Mouse (Mus musculus) cerebellum, adult 11-12 months (tissue): ENCODE data around the gene Kl.
A peak's percentile ranks its signal among the peaks of the same experiment; 100 is the strongest.

Experiments
- DNase-seq: peaks from one replicate; pipeline ENCODE4 v3.0.0; 2022

Kl gene

GRCm38 (mm10) chr5:150952328-150952668 is at the start of gene Kl:
Gene Kl (plus strand): TSS chr5:150952607.
- DNase-seq, result no peak

DNA sequence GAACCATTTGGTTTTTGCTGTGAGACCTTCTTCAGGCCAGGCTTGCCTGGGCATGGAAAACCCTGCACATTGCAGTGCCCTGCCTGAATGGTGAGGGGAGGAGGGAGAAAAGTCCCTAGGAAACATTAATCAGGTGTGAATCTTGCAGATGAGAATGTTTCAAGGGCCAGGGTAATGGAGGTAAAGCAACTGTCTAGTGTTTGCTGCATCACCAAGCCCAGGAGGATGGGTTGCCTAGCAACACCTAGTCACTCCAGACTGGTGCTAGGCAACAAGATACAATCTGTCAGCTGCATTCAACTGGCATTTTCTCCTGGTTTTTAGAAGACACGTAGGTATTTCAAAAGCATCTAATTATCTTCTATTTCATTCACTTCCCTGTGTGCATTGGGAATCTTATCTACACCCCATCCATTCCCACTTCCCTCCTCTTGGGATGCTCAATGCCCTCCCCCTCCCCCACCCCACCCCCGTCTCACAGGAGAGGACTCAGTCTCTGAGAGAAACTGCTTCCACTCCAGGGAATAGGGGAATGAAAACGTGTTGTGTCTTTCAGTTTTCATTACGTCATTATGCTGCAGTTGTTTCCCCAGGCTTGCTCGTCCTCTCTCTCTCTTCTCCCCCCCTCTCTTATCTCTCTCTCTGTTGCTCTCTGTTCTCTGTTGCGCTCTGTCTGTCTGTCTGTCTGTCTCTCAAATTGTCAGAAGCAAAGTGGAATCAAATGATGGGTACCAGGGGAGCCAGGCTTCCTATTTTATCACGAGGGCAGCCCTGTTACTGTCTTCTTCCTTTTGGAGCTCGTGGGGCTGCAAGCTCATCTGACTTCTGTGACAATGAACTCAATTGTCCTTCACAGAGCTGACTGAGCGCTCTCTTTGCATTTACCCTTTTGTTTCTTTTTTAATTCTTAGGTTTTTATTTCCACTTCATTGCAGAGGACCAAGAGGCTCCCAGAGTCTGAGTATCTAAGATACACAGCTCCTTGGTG is 46.1 kb upstream of the Kl start:
- no peak for DNase-seq

GRCm38 (mm10) chr5:150912156-150912555 is 40.3 kb upstream of the Kl start:
- DNase-seq, result no peak

- no peak for DNase-seq
Measured at GRCm38 (mm10) chr5:150912656-150913055, 39.8 kb upstream of the Kl start.

DNA sequence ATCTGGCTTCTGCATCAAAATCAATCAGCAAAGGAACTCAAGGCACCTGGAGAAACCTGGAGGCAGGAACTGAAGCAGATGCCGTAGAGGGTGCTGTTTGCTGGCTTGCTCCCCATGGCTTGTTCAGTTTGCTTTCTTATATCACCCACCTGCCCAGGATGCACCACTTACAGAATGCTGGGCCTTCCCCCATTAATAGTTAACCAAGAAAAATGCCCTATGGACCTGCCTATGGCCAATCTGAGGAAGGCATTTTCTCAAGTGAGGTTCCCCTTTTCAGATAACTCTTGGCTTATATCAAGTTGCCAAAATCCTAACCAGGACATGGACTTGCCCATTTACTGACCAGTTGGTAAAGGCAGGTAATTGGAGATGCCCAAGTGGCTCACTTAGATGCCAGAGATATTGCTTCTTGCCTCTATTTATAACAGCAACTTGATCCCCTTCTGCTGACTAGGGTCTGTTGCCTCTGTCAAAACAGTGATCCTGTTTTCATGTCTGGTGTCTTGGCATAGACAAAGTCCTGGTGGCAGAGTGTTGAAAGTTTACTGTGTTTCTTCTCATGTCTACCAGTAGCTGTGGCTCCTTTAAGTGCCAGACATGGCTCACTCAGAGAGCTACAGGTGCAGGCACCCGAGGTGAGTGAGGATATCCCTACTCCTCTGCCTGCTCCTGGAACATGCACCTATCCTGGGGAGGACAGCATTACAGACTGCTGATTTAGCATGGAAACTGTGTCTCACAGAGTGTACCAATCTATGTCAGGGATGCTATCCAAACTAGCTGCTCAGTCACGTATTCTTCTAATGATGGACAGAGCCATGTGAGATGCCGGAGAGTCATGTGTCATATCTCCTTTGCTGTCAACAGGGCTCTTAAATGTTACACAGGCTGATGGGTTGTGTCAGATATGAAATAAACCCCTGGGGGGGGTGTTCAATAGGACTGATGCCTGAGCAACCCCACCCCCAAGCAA is 37.0 kb upstream of the Kl start:
- DNase-seq, result no peak

GRCm38 (mm10) chr5:150917131-150917858 is 35.1 kb upstream of the Kl start:
- DNase-seq, result no peak

- DNase-seq, result no peak
Measured at GRCm38 (mm10) chr5:150918599-150918998, 33.8 kb upstream of the Kl start.

DNA sequence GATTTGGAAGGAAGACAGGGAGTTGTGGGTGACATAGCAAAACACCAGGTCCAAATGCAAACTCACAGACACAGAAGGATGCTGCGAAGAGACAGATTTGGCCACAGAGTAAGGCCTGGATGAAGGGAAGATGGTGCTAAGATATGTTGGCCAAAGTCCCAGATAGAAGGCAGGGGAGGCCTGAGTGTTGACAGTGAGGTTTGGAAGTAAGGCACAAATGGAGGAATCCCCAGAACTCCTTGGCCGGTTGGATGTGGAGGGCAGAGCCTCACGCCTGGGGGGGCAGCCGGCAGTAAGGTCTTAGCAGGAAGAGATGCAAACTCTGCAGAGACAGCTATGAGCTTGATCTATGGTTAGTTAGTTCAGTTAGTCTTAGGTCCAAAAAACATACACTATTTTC is 33.1 kb upstream of the Kl start:
- DNase-seq, result no peak

DNA sequence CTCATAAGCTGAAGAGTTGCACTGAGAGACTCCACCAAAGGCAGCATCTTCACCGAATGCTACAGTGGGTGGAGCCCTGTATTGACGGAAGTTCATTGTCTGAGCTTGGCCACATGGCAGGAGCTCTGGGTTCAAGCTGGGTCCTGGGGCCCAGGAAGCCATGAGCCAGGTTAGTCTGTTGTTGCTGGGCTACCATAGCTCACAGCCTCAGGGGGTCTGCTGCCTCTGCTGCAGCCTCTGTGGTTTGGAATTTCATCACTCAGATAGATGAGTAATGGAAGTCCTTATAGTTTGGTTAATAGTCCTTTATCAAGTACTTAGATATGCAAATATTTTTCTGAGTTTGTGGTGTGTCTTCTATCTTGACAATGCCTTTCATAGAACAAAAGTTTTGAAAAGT is 32.4 kb upstream of the Kl start:
- no peak for DNase-seq

- DNase-seq, result no peak
Measured at GRCm38 (mm10) chr5:150929406-150929805, 23.0 kb upstream of the Kl start.

DNA sequence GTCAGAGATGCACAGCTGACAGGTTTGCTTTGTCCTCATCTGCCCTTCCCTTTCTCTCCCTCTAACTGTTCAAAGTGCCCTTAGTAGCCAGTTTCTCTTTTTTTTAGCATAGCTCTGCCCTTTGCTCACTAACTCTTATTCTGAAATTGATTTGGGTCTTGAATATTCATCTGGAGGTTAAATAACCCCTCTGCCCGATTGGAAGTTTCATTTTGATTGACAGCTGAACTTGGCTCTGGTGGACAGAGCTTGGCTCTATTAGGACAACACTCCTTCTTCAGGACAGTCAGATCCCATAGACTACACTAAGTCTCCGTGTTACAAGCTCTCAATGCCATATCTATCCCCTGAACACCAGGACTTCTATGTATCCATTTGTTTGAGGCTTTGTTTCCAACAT is 19.8 kb upstream of the Kl start:
- no peak for DNase-seq

DNA sequence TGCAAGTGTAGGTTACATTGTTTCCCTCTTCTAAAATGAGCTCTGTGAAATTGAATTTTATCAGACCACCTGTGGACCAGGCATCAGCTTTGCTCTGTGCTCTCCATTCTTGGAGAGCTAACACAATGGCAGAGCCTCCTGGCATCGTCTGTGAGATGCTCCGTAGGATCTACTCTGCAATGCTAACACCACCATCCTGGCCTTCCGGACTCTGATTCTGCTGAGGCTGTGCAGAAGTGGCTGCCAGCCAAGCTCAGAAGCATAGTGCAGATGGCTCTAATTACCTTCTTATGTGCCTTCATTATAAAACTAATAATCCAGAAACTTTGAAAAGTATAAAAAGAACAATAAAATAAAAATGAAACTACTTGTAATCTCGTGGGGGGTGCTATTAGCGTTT is 16.2 kb upstream of the Kl start:
- peak; percentile 33 for DNase-seq

DNA sequence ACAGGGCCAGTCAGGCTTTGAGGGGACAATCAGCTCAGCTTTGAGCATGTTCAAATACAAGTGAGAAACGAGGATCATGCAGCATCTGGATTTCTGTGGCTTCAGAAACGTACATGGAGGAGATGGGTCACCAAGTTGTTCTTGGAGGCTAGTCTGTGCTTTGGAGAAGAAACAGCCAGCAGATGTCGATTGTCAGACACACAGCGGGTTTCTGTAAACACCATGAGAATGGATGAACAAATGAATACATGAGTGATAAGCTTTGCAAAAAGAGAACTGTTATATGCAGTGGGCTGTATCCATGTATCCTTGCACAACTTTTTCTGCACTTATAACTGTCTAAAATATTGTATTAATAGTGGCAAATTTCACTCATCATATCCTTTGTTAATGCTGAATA is 15.6 kb upstream of the Kl start:
- DNase-seq, result no peak

- DNase-seq, result no peak
Measured at GRCm38 (mm10) chr5:150937501-150937900, 14.9 kb upstream of the Kl start.

- no peak for DNase-seq
Measured at GRCm38 (mm10) chr5:150945576-150945975, 6.8 kb upstream of the Kl start.

DNA sequence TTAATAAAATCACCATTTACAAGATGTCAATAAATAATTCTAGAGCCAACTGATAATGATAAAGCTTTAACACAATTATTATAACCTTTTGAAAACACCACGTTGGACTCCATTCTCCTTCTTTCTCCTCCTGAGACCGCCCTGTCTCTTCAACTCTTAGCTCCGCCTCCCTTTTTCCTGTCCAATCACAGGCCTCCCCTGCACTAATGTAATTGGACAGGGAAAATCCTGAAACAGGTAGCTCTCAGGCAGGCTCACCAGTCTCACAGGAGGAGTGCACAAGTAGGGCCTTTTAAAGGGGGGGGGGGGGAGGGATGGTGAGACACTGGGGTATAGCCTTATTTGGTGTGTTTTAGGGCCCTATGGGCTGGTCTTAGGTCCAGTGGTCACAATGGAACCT is 3.3 kb upstream of the Kl start:
- no peak for DNase-seq

- DNase-seq, result no peak
Measured at GRCm38 (mm10) chr5:150951325-150951724, 1.1 kb upstream of the Kl start.

- DNase-seq, result no peak
Measured at GRCm38 (mm10) chr5:150952669-150953521, 488 bp downstream of the Kl start.

GRCm38 (mm10) chr5:150954791-150955190 is 2.4 kb downstream of the Kl start:
- DNase-seq, result no peak

GRCm38 (mm10) chr5:150959861-150960260 is 7.5 kb downstream of the Kl start:
- DNase-seq, result no peak

GRCm38 (mm10) chr5:150961615-150962014 is 9.2 kb downstream of the Kl start:
- DNase-seq, result no peak

DNA sequence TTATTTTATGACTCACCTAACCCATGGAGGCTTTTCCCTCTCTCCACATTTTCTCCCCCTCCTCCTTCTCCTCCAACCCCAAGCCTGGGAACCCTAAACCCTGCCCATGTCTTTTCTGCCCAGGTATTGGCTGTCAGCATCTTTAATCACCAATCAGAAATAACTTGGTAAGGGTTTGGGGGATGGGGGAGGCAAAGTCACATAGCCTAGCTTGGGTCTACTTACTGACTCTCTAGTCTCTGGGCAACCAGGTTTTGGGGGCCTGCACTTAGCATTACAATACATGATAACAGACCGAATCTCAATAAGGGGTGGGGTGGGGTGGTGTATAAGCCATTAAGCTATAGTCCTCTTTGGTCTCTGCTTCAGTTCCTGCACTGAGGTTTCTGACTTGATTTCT is 10.3 kb downstream of the Kl start:
- no peak for DNase-seq
